In the genomic region with DNA sequence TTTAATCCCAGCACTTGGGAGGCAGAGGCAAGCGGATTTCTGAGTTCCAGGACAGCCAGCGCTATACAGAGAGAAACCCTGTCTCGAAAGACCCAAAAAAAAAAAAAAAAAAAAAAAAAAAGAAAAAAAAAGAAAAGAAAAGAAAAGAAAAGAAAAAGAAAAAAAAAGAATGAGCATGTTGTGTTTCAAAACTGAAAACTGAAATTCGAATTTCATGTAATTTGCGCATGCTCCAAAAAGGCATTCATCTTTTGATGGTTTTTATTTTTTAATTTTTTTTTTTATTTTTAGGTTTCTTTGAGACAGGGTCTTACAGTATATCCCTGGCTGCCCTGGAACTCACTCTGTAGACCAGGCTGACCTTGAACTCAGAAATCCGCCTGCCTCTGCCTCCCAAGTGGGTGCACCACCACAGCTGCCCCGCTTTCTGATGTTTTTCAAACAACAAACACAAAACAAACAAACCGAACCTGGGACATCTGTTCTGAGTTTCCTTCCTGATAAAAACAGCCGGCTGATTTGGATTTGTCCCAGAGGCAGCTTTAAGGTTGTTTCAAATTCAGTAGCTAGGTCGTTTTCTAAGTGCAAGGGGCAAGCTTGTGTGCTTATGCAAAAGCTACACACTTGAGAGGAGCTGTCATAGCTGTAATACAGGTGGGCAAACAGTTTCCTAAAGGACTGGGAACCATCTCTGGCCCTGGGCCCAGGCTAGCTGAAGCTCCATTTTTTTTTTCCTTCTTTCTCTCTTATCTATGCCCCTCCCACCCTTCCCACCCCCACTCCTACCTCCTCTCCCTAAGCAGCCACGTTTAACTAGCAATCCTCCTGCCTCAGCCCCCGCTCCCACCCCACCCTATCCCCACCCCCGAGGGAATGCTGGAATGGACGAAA, we compare ENCODE assay signal across 8 mouse cellular contexts. TPM values are rescaled to one million over a fixed set of nuclear protein-coding genes. Genes with fewer than 3 reads are reported as not detected.
DNase-seq lines count a peak whose midpoint lies in the region; ATAC-seq and TF ChIP-seq lines count a peak whose summit lies in the region.

No protein-coding gene starts in this region.

- 54% methylated on average over 14 of the region's 14 CpGs for WGBS in kidney, embryonic 14.5 days
- 56% methylated on average over 14 of the region's 14 CpGs for WGBS in forebrain, embryonic 10.5 days
- 52% methylated on average over 14 of the region's 14 CpGs for WGBS in limb, embryonic 10.5 days
- WGBS in midbrain, embryonic 14.5 days: 56% methylated on average over 14 of the region's 14 CpGs

- H3K4me3 ChIP-seq in kidney, embryonic 14.5 days (ENCODE audit: low read length): peak overlapping the region; percentile 85
- peak overlapping the region; percentile 93 for H3K4me3 ChIP-seq in forebrain, embryonic 10.5 days
- H3K4me3 ChIP-seq in limb, embryonic 10.5 days: peak overlapping the region; percentile 89
- peak overlapping the region; percentile 91 for H3K4me3 ChIP-seq in midbrain, embryonic 14.5 days (replicated peaks; ENCODE audit: low read depth, low read length)

- CTCF ChIA-PET in Patski (lab: Charles Lee): interaction anchor here (0.8 kb wide), 1 partner anchor 10 kb away, joined by 3 read pairs; no protein-coding TSS in a partner anchor

- H3K36me3 ChIP-seq in kidney, embryonic 14.5 days (ENCODE audit: control insufficient read depth, insufficient read depth, low read length): peaks cover 4% of the 10 kb centered on the region; the same call in 1 of the 2 replicates
- H3K36me3 ChIP-seq in forebrain, embryonic 10.5 days (replicated peaks): peaks cover 30% of the 10 kb centered on the region
- H3K36me3 ChIP-seq in limb, embryonic 10.5 days: peaks cover 25% of the 10 kb centered on the region
- no peaks in the 10 kb centered on the region; the same call in 1 of the 2 replicates for H3K36me3 ChIP-seq in midbrain, embryonic 14.5 days (ENCODE audit: control insufficient read depth, insufficient read depth, low read length)

- no peaks in the 10 kb centered on the region for H3K27me3 ChIP-seq in kidney, embryonic 14.5 days (ENCODE audit: control insufficient read depth, insufficient read depth, low read length)
- H3K27me3 ChIP-seq in Patski: no peaks in the 10 kb centered on the region
- no peaks in the 10 kb centered on the region for H3K27me3 ChIP-seq in forebrain, embryonic 10.5 days (ENCODE audit: poor library complexity, severe bottlenecking)
- H3K27me3 ChIP-seq in limb, embryonic 10.5 days (ENCODE audit: low read depth, poor library complexity, severe bottlenecking): no peaks in the 10 kb centered on the region
- H3K27me3 ChIP-seq in midbrain, embryonic 14.5 days (ENCODE audit: control insufficient read depth, insufficient read depth, low read length): no peaks in the 10 kb centered on the region

- no peaks in the 10 kb centered on the region for H3K9me3 ChIP-seq in kidney, embryonic 14.5 days (ENCODE audit: control insufficient read depth, low read length)
- peaks cover 5% of the 10 kb centered on the region for H3K9me3 ChIP-seq in forebrain, embryonic 10.5 days
- H3K9me3 ChIP-seq in limb, embryonic 10.5 days (replicated peaks): no peaks in the 10 kb centered on the region
- H3K9me3 ChIP-seq in midbrain, embryonic 14.5 days (ENCODE audit: control insufficient read depth, low read length): no peaks in the 10 kb centered on the region

- peaks cover 6% of the 10 kb centered on the region; the same call in 1 of the 2 replicates for H3K4me1 ChIP-seq in kidney, embryonic 14.5 days (ENCODE audit: control insufficient read depth, insufficient read depth, low read length)
- H3K4me1 ChIP-seq in forebrain, embryonic 10.5 days: peaks cover 24% of the 10 kb centered on the region
- H3K4me1 ChIP-seq in limb, embryonic 10.5 days: peaks cover 16% of the 10 kb centered on the region
- H3K4me1 ChIP-seq in midbrain, embryonic 14.5 days (ENCODE audit: control insufficient read depth, insufficient read depth, low read length): peaks cover 5% of the 10 kb centered on the region; the same call in 1 of the 2 replicates

- H3K9ac ChIP-seq in kidney, embryonic 14.5 days (ENCODE audit: low read depth, low read length): peak overlapping the region; percentile 96
- H3K9ac ChIP-seq in midbrain, embryonic 14.5 days (replicated peaks; ENCODE audit: low read length): peak overlapping the region; percentile 94

- in situ Hi-C loops in Patski (cut with MboI; ENCODE audit: low pct_unique_long_range_greater_than_20kb): no loop called here

- H3K27ac ChIP-seq in kidney, embryonic 14.5 days (ENCODE audit: low read depth, low read length): peak overlapping the region; percentile 26; the same call in 1 of the 2 replicates
- H3K27ac ChIP-seq in forebrain, embryonic 10.5 days: peak overlapping the region; percentile 99
- H3K27ac ChIP-seq in limb, embryonic 10.5 days: peak overlapping the region; percentile 98
- peak overlapping the region; percentile 72 for H3K27ac ChIP-seq in midbrain, embryonic 14.5 days (replicated peaks; ENCODE audit: low read depth, low read length)

- TF ChIP-seq CTCF in Patski (IDR thresholded peaks at IDR 0.05): no peak

- POLR2A ChIA-PET in Patski (lab: Charles Lee): no interaction called here

- H3K4me2 ChIP-seq in kidney, embryonic 14.5 days (replicated peaks; ENCODE audit: low read depth, low read length): peak overlapping the region; percentile 81
- peak overlapping the region; percentile 81 for H3K4me2 ChIP-seq in midbrain, embryonic 14.5 days (ENCODE audit: low read length)

- DNase-seq in kidney, postnatal 10 days: no peak
- no peak for DNase-seq in Patski (ENCODE audit: low read depth, low spot score)
- no peak for DNase-seq in forebrain, embryonic 10.5 days (ENCODE audit: extremely low spot score, low spot score)
- DNase-seq in limb, embryonic 10.5 days (ENCODE audit: low spot score): no peak
- DNase-seq in midbrain, embryonic 14.5 days: no peak
- DNase-seq in urinary bladder, postnatal 10 days (ENCODE audit: low spot score): no peak
- DNase-seq in thymus, adult 18-20 months: no peak

- no peak; the same call in 1 of the 2 replicates for ATAC-seq in kidney, embryonic 14.5 days (ENCODE audit: low FRiP score, low TSS enrichment)
- peak; percentile 28 for ATAC-seq in Patski
- peak; percentile 69 for ATAC-seq in midbrain, embryonic 14.5 days (ENCODE audit: low FRiP score, low TSS enrichment)

RNA-seq across cellular contexts. Expression of a gene that starts 0.7 kb away (rescaled TPM):
- 16.7 and 24.9 TPM in 2 replicates for polyA plus RNA-seq in kidney, embryonic 14.5 days (2014; fragmentation: Nextera tagmentation; extraction: Ambion mirVana)
- 8.9 TPM for polyA plus RNA-seq in Patski (2021)
- 35.5 and 38.1 TPM in 2 replicates for polyA plus RNA-seq in forebrain, embryonic 10.5 days (2016; fragmentation: Nextera tagmentation; extraction: Ambion mirVana)
- polyA plus RNA-seq in limb, embryonic 10.5 days (2016; fragmentation: Nextera tagmentation; extraction: Ambion mirVana): 42.7 and 43.7 TPM in 2 replicates
- polyA plus RNA-seq in midbrain, embryonic 14.5 days (2014; fragmentation: Nextera tagmentation; extraction: Ambion mirVana): 11.9 and 14.6 TPM in 2 replicates

Comparison
In these comparisons a context has a peak if more than half of its experiments do, and no peak if none do; other contexts are left out.
1. H3K27ac ChIP-seq: peak in every context shown above with its lines; median percentile 99 in forebrain, embryonic 10.5 days; 98 in limb, embryonic 10.5 days; 72 in midbrain, embryonic 14.5 days; 26 in kidney, embryonic 14.5 days.